In the genomic region with DNA sequence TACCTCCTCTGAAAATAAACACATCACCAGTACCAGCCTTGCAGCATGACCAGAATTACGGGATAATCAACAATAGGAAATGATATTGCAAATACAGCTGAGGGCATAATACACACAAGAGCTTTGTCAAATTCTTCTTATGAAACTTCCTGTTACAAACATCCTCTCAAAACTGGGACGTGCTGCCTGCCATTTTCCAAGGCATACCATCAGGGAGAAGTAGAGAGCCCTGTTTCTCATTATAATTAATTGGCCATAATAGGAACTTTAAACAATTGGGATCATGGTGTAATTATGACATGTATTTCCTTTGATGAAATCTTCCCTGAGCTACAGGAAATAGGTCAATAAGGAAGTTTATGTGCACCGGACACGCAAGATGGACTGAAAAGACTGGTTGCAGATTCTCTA, we compare ENCODE assay signal across 18 mouse cellular contexts. TPM values are rescaled to one million over a fixed set of nuclear protein-coding genes. Genes with fewer than 3 reads are reported as not detected.
DNase-seq lines count a peak whose midpoint lies in the region; ATAC-seq and TF ChIP-seq lines count a peak whose summit lies in the region.
"Had no signal": no experiment of that assay in that cellular context is flagged by ENCODE, and none has a peak within 500 bp of the region (broad histone marks: within the 10 kb centered on the region; RNA-seq: fewer than 3 reads in every experiment).

No protein-coding gene starts in this region.

- H3K36me3 ChIP-seq in intestine, embryonic 16.5 days (ENCODE audit: control insufficient read depth, insufficient read depth, low read length): no peaks in the 10 kb centered on the region
- H3K36me3 ChIP-seq in intestine, embryonic 15.5 days: no peaks in the 10 kb centered on the region
- H3K36me3 ChIP-seq in lung, postnatal 0 days (ENCODE audit: insufficient read depth, low read length): no peaks in the 10 kb centered on the region
- H3K36me3 ChIP-seq in stomach, postnatal 0 days (ENCODE audit: control insufficient read depth, insufficient read depth, low read length): no peaks in the 10 kb centered on the region
- no peaks in the 10 kb centered on the region for H3K36me3 ChIP-seq in hindbrain, embryonic 14.5 days (replicated peaks; ENCODE audit: control insufficient read depth, insufficient read depth)
- H3K36me3 ChIP-seq: hindbrain, embryonic 15.5 days; limb, embryonic 10.5 days; liver, embryonic 12.5 days had no signal

- TF ChIP-seq EP300 in lung, postnatal 0 days (IDR thresholded peaks at IDR 0.05): peak; percentile 91
- no peak for TF ChIP-seq EP300 in stomach, postnatal 0 days (optimal IDR thresholded peaks at IDR 0.05)

- H3K4me3 ChIP-seq in intestine, embryonic 16.5 days (ENCODE audit: low read length): no peak overlapping the region
- no peak overlapping the region for H3K4me3 ChIP-seq in intestine, embryonic 15.5 days (replicated peaks)
- no peak overlapping the region for H3K4me3 ChIP-seq in lung, postnatal 0 days (ENCODE audit: low read depth, low read length)
- H3K4me3 ChIP-seq in stomach, postnatal 0 days (ENCODE audit: low read depth, low read length): no peak overlapping the region
- no peak overlapping the region for H3K4me3 ChIP-seq in hindbrain, embryonic 14.5 days (replicated peaks; ENCODE audit: low read length)
- H3K4me3 ChIP-seq: hindbrain, embryonic 15.5 days; limb, embryonic 10.5 days; liver, embryonic 12.5 days; megakaryocyte, embryonic 14.5 days had no signal

- peak; percentile 31; the same call in 1 of the 2 replicates for ATAC-seq in intestine, embryonic 16.5 days
- no peak for ATAC-seq in intestine, embryonic 15.5 days
- peak; percentile 74 for ATAC-seq in common myeloid progenitor, adult 5-6 weeks (replicated peaks; ENCODE audit: low read depth, poor library complexity, severe bottlenecking)
- peak; percentile 80 for ATAC-seq in lung, postnatal 0 days
- ATAC-seq in stomach, postnatal 0 days (ENCODE audit: low FRiP score, low TSS enrichment): 0 out of 2 replicates have a peak, but pooled peaks have one; percentile 29
- no peak for ATAC-seq in hindbrain, embryonic 14.5 days (ENCODE audit: low FRiP score)
- ATAC-seq: liver, embryonic 12.5 days had no signal

- no peak overlapping the region for H3K4me2 ChIP-seq in intestine, embryonic 16.5 days (ENCODE audit: low read depth, low read length)
- no peak overlapping the region for H3K4me2 ChIP-seq in intestine, embryonic 15.5 days (replicated peaks)
- no peak overlapping the region for H3K4me2 ChIP-seq in lung, postnatal 0 days (replicated peaks; ENCODE audit: low read depth, low read length)
- no peak overlapping the region for H3K4me2 ChIP-seq in stomach, postnatal 0 days (replicated peaks; ENCODE audit: low read depth)
- H3K4me2 ChIP-seq in hindbrain, embryonic 14.5 days (replicated peaks): no peak overlapping the region
- H3K4me2 ChIP-seq: hindbrain, embryonic 15.5 days; liver, embryonic 12.5 days had no signal

- H3K27ac ChIP-seq in intestine, embryonic 16.5 days (ENCODE audit: low read length): peak overlapping the region; percentile 39; the same call in 1 of the 2 replicates
- H3K27ac ChIP-seq in intestine, embryonic 15.5 days: no peak overlapping the region
- peak overlapping the region; percentile 57; the same call in 1 of the 2 replicates for H3K27ac ChIP-seq in lung, postnatal 0 days (ENCODE audit: low read length)
- H3K27ac ChIP-seq in stomach, postnatal 0 days (replicated peaks): no peak overlapping the region
- no peak overlapping the region for H3K27ac ChIP-seq in hindbrain, embryonic 14.5 days
- H3K27ac ChIP-seq: hindbrain, embryonic 15.5 days; limb, embryonic 10.5 days; liver, embryonic 12.5 days had no signal

- 45% methylated on average over 4 of the region's 4 CpGs for WGBS in intestine, embryonic 16.5 days
- 45% methylated on average over 4 of the region's 4 CpGs for WGBS in intestine, embryonic 15.5 days
- 40% methylated on average over 4 of the region's 4 CpGs for WGBS in lung, postnatal 0 days
- 50% methylated on average over 4 of the region's 4 CpGs for WGBS in stomach, postnatal 0 days
- 86% methylated on average over 4 of the region's 4 CpGs for WGBS in hindbrain, embryonic 14.5 days

- H3K27me3 ChIP-seq in intestine, embryonic 16.5 days (replicated peaks; ENCODE audit: control insufficient read depth, insufficient read depth, low read length): no peaks in the 10 kb centered on the region
- H3K27me3 ChIP-seq in intestine, embryonic 15.5 days (replicated peaks): no peaks in the 10 kb centered on the region
- no peaks in the 10 kb centered on the region for H3K27me3 ChIP-seq in lung, postnatal 0 days (replicated peaks; ENCODE audit: insufficient read depth, low read length)
- no peaks in the 10 kb centered on the region for H3K27me3 ChIP-seq in stomach, postnatal 0 days (ENCODE audit: control insufficient read depth, insufficient read depth, low read length)
- H3K27me3 ChIP-seq in hindbrain, embryonic 14.5 days (ENCODE audit: control insufficient read depth, insufficient read depth, low read length): no peaks in the 10 kb centered on the region
- H3K27me3 ChIP-seq: hindbrain, embryonic 15.5 days; liver, embryonic 12.5 days; megakaryocyte, embryonic 14.5 days had no signal

- no peak overlapping the region for H3K9ac ChIP-seq in intestine, embryonic 16.5 days (ENCODE audit: low read depth, low read length)
- no peak overlapping the region for H3K9ac ChIP-seq in intestine, embryonic 15.5 days
- H3K9ac ChIP-seq in lung, postnatal 0 days (replicated peaks; ENCODE audit: low read depth): no peak overlapping the region
- no peak overlapping the region for H3K9ac ChIP-seq in stomach, postnatal 0 days (ENCODE audit: low read length)
- H3K9ac ChIP-seq in hindbrain, embryonic 14.5 days: no peak overlapping the region
- H3K9ac ChIP-seq: hindbrain, embryonic 15.5 days; liver, embryonic 12.5 days had no signal

- TF ChIP-seq CTCF in lung, postnatal 0 days (IDR thresholded peaks at IDR 0.05): no peak
- TF ChIP-seq CTCF in stomach, postnatal 0 days (IDR thresholded peaks at IDR 0.05; ENCODE audit: low read depth): no peak

- peaks cover 9% of the 10 kb centered on the region for H3K4me1 ChIP-seq in intestine, embryonic 16.5 days (ENCODE audit: control insufficient read depth, insufficient read depth, low read length)
- peaks cover 10% of the 10 kb centered on the region; the same call in 1 of the 2 replicates for H3K4me1 ChIP-seq in intestine, embryonic 15.5 days (replicated peaks)
- no peaks in the 10 kb centered on the region for H3K4me1 ChIP-seq in lung, postnatal 0 days (ENCODE audit: insufficient read depth, low read depth, low read length)
- H3K4me1 ChIP-seq in stomach, postnatal 0 days (replicated peaks; ENCODE audit: control insufficient read depth, insufficient read depth): no peaks in the 10 kb centered on the region
- H3K4me1 ChIP-seq in hindbrain, embryonic 14.5 days (replicated peaks; ENCODE audit: control insufficient read depth, insufficient read depth, low read length): no peaks in the 10 kb centered on the region
- H3K4me1 ChIP-seq: hindbrain, embryonic 15.5 days had no signal

- H3K9me3 ChIP-seq in intestine, embryonic 16.5 days (ENCODE audit: control insufficient read depth, low read length): no peaks in the 10 kb centered on the region
- no peaks in the 10 kb centered on the region for H3K9me3 ChIP-seq in intestine, embryonic 15.5 days
- H3K9me3 ChIP-seq in lung, postnatal 0 days (ENCODE audit: low read length): no peaks in the 10 kb centered on the region
- H3K9me3 ChIP-seq in stomach, postnatal 0 days (ENCODE audit: control insufficient read depth, low read length): no peaks in the 10 kb centered on the region
- H3K9me3 ChIP-seq in hindbrain, embryonic 14.5 days (ENCODE audit: control insufficient read depth, low read length): no peaks in the 10 kb centered on the region
- H3K9me3 ChIP-seq: hindbrain, embryonic 15.5 days; limb, embryonic 10.5 days; liver, embryonic 12.5 days; megakaryocyte, embryonic 14.5 days had no signal

- peak; percentile 83 for DNase-seq in lung, postnatal 0 days (ENCODE audit: low spot score)
- DNase-seq in stomach, postnatal 0 days (ENCODE audit: low spot score): no peak
- no peak for DNase-seq in urinary bladder, adult 18-20 months (ENCODE audit: low spot score in 2 of 2)
- DNase-seq in hindbrain, embryonic 14.5 days (ENCODE audit: low spot score): no peak
- DNase-seq: adrenal gland, postnatal 25 days; cerebellum, adult 9-10 months; heart, postnatal 14 days; kidney, adult 18-20 months; kidney, postnatal 10 days; right cerebral cortex, postnatal 25 days; thymus, postnatal 36 days had no signal

RNA-seq across cellular contexts. Expression of a gene that starts 48.5 kb away (rescaled TPM):
- polyA plus RNA-seq in intestine, embryonic 16.5 days (2015; fragmentation: Nextera tagmentation; extraction: Ambion mirVana): 7.8 and 9.7 TPM in 2 replicates
- polyA plus RNA-seq in intestine, embryonic 15.5 days (2015; fragmentation: Nextera tagmentation; extraction: Ambion mirVana): 8.5 and 9.2 TPM in 2 replicates
- 24.2 and 28.2 TPM in 2 replicates for total RNA-seq in common myeloid progenitor, adult 5-6 weeks (2017)
- polyA plus RNA-seq in lung, postnatal 0 days (2015; fragmentation: Nextera tagmentation; extraction: Ambion mirVana): 9.1 and 9.7 TPM in 2 replicates
- 3.1 and 3.3 TPM in 2 replicates for polyA plus RNA-seq in stomach, postnatal 0 days (2015; fragmentation: Nextera tagmentation; extraction: Ambion mirVana)
- 12.0 and 14.2 TPM in 2 replicates for polyA plus RNA-seq in hindbrain, embryonic 14.5 days (2014; fragmentation: Nextera tagmentation; extraction: Ambion mirVana)

Comparison
In these comparisons a context has a peak if more than half of its experiments do, and no peak if none do; other contexts are left out.
1. ATAC-seq: peak in intestine, embryonic 16.5 days (single experiment), common myeloid progenitor, adult 5-6 weeks (single experiment), lung, postnatal 0 days (single experiment) and stomach, postnatal 0 days (single experiment); none in intestine, embryonic 15.5 days (single experiment) and hindbrain, embryonic 14.5 days (single experiment).
2. H3K27ac ChIP-seq: peak in intestine, embryonic 16.5 days (single experiment) and lung, postnatal 0 days (single experiment); none in intestine, embryonic 15.5 days (single experiment), stomach, postnatal 0 days (single experiment) and hindbrain, embryonic 14.5 days (single experiment).